Mouse (Mus musculus): ENCODE data around the gene Sc5d. TPM values are rescaled to one million over a fixed set of nuclear protein-coding genes. Genes with fewer than 3 reads are reported as not detected.
A peak's percentile ranks its signal among the peaks of the same experiment; 100 is the strongest.

Gene Sc5d
- polyA plus RNA-seq (2012; rRNA removed), result 32.9 and 73.6 TPM in 2 replicates

DNA sequence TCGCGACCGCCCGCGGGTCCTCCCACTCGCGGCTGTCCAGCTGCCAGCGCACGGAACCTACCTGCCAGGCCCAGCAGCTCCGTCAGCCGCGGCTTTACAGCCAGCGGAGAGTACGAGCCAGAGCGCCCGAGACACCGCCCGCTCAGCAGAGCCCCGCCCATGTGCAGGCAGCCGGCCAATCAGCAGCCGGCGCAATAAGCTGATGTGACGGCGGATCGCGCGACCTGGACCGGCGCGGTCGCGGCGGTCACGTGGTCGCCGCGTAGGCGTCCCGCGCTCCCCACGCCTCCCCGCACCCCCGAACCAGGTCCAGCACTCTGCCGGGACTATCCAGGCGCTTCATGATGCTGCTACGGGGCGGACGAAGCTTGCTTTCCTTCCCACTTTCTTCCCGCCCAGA, at the start of gene Sc5d:
Gene Sc5d (minus strand): TSS at position 112 of the 400 bp plus-strand sequence.
- peak; percentile 91 for DNase-seq

DNA sequence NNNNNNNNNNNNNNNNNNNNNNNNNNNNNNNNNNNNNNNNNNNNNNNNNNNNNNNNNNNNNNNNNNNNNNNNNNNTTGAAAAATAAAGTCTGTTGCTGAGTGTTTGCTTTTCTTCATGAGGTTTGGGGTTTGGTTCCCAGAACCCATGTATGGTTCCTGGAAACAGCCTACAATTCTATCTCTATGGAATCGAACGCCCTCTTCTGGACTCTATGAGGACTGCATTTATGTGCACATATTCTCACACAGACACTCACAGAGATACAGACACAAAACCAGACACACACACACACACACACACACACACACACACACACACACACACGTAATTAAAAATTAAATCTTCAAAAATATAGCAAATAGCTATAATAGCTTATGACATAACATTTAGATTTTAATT, 47.3 kb upstream of the Sc5d start:
- H3K4me3 ChIP-seq (replicated peaks; ENCODE audit: extremely low read depth, low read depth, low read length), result no peak overlapping the region
- H3K4me1 ChIP-seq (ENCODE audit: control insufficient read depth, insufficient read depth, low read length), result no peaks in the 10 kb centered on the region
- TF ChIP-seq POLR2A (IDR thresholded peaks at IDR 0.05; ENCODE audit: borderline replicate concordance, extremely low read depth, low read depth, low read length) (no peak), CTCF (IDR thresholded peaks at IDR 0.05; ENCODE audit: insufficient read depth, low read length) (no peak)
- WGBS, result 87% methylated on average over 3 of the region's 3 CpGs
- DNase-seq, result no peak

More for the DNA sequence above, at the start of gene Sc5d:
- Histone ChIP-seq H3K4me3 (replicated peaks; ENCODE audit: extremely low read depth, low read depth, low read length) (peak within 1 kb of the TSS; percentile 89), H3K4me1 (ENCODE audit: control insufficient read depth, insufficient read depth, low read length) (no peaks in the 10 kb centered on the region; the same call in 1 of the 2 replicates)
- no peak for TF ChIP-seq CTCF (IDR thresholded peaks at IDR 0.05; ENCODE audit: insufficient read depth, low read length)
- TF ChIP-seq POLR2A (IDR thresholded peaks at IDR 0.05; ENCODE audit: borderline replicate concordance, extremely low read depth, low read depth, low read length), result peak; percentile 43
- WGBS, result under 1% methylated on average over 49 of the region's 49 CpGs

DNA sequence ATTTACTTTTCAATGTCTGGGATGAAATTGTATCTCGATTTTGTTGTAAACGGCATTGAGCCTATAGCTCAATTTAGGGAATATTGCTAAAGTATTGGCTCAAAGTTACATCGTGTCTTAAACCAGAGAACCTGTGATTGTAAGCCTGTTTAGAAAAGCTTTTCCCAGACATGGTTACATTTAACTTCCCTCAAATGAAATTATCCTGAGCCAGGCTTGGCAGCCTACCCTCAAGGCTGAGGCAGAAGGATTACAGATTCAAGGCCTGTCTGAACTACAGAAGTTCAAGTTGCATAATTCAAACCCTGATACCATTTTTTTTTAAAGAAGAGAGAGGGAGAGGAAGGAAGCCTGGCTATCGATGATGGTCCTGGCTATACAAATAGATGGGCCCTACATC, 39.8 kb upstream of the Sc5d start:
- no peaks in the 10 kb centered on the region for H3K4me1 ChIP-seq (ENCODE audit: control insufficient read depth, insufficient read depth, low read length)
- WGBS, result 81% methylated on average over 4 of the region's 4 CpGs
- H3K4me3 ChIP-seq (replicated peaks; ENCODE audit: extremely low read depth, low read depth, low read length), result no peak overlapping the region
- TF ChIP-seq CTCF (IDR thresholded peaks at IDR 0.05; ENCODE audit: insufficient read depth, low read length), result no peak
- no peak for TF ChIP-seq POLR2A (IDR thresholded peaks at IDR 0.05; ENCODE audit: borderline replicate concordance, extremely low read depth, low read depth, low read length)
- no peak for DNase-seq

DNA sequence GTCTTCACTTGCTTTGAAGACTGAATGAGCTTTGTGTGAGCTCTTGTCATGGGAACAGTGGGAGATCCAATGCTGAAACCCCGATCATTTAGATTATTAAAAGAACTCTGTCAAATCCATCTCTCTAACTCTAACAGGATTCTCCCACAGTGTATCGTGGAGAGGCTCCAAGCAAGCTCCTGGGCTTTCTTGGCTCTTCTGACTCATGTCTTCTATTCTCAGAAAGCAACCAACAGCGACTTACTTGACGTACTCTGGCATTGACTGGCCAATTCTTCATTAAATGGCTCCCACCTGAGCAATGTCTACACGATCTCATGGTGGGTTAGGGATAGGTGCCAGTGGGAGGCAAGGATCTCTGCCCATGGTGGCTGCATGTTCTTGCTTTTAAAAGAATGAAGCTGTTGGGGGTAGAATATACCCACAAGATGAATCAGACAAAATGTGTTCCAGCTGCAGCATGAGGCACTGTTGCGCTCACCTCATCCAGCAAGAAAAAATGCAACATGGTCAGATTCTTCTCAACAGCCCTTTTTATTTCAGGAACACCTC, 37.1 kb upstream of the Sc5d start:
- no peak for TF ChIP-seq POLR2A (IDR thresholded peaks at IDR 0.05; ENCODE audit: borderline replicate concordance, extremely low read depth, low read depth, low read length)
- no peak for TF ChIP-seq CTCF (IDR thresholded peaks at IDR 0.05; ENCODE audit: insufficient read depth, low read length)
- Histone ChIP-seq H3K4me1 (ENCODE audit: control insufficient read depth, insufficient read depth, low read length) (no peaks in the 10 kb centered on the region), H3K4me3 (replicated peaks; ENCODE audit: extremely low read depth, low read depth, low read length) (no peak overlapping the region)
- no peak for DNase-seq
- 86% methylated on average over 6 of the region's 6 CpGs for WGBS

DNA sequence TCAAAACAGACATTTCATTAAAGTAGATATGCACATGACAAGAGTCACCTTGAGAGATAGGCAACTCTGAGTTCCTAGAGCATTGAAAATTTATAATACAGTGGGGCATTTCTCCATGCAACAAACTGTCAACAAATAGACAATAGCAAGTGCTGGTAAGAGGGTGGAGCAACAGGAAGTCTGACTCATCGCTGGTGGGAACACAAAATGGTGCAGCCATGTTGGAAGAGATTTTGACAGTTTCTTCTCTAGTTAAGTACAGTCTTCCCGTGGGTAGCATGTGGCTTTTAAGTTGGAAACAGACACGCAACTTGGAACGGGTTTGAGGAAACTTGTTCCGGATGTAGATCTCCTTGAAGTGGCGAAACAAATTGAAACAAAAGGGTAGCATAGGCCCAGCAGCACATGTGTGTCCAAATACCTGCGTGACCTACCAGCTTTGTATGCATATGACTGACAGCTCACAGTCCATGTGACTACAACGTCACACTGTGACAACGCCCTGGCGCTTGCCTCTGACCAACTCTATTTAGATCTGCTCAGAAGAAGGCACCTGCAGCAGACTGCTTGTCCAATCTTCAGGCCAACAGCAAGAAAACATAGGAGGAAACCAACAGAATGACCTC, 32.4 kb upstream of the Sc5d start:
- no peaks in the 10 kb centered on the region for H3K4me1 ChIP-seq (ENCODE audit: control insufficient read depth, insufficient read depth, low read length)
- DNase-seq, result no peak
- TF ChIP-seq POLR2A (IDR thresholded peaks at IDR 0.05; ENCODE audit: borderline replicate concordance, extremely low read depth, low read depth, low read length), result no peak
- TF ChIP-seq CTCF (IDR thresholded peaks at IDR 0.05; ENCODE audit: insufficient read depth, low read length), result no peak
- 82% methylated on average over 10 of the region's 10 CpGs for WGBS
- no peak overlapping the region for H3K4me3 ChIP-seq (replicated peaks; ENCODE audit: extremely low read depth, low read depth, low read length)

DNA sequence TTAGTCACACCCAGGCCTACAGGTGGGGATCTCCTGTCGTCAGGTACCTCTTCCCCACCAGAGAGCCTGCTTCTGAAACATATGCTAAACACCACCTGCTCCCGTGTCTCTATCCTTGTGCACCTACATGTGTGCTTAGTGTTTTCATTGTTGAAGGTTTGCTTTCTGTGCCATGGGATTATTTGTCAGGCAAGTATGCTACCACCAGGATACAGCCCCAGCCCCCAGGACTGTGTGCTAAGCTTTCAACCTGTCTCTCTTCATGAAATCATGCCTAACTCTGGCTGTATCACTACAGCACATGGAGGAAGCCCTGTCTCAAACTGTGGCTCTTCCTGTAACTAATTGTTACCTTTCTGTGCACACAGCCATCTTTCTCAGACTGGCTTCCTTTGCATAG, 30.1 kb upstream of the Sc5d start:
- Histone ChIP-seq H3K4me1 (ENCODE audit: control insufficient read depth, insufficient read depth, low read length) (no peaks in the 10 kb centered on the region), H3K4me3 (replicated peaks; ENCODE audit: extremely low read depth, low read depth, low read length) (no peak overlapping the region)
- WGBS, result 64% methylated on average over 2 of the region's 2 CpGs
- no peak for DNase-seq
- TF ChIP-seq POLR2A (IDR thresholded peaks at IDR 0.05; ENCODE audit: borderline replicate concordance, extremely low read depth, low read depth, low read length) (no peak), CTCF (IDR thresholded peaks at IDR 0.05; ENCODE audit: insufficient read depth, low read length) (no peak)

DNA sequence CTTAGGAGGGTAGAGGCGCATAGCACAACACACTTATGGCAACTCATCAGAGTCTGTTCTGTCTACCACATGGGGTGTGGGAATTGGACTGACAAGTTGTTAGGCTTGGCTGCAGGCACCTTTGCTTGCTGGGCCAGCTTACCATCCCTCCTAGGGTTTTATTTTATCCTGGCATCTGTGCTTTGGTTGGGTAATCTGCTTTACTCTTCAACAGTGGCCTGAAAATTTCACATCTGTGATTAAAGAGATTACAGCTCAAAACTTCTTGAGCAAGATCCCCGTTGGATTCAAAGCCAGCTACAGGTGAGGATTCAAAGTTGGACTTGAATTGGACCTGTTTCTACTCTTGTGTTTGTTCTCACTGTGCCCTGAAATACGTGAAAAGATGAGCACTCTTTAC, 29.5 kb upstream of the Sc5d start:
- WGBS, result 77% methylated on average over 3 of the region's 3 CpGs
- Histone ChIP-seq H3K4me1 (ENCODE audit: control insufficient read depth, insufficient read depth, low read length) (no peaks in the 10 kb centered on the region), H3K4me3 (replicated peaks; ENCODE audit: extremely low read depth, low read depth, low read length) (no peak overlapping the region)

DNA sequence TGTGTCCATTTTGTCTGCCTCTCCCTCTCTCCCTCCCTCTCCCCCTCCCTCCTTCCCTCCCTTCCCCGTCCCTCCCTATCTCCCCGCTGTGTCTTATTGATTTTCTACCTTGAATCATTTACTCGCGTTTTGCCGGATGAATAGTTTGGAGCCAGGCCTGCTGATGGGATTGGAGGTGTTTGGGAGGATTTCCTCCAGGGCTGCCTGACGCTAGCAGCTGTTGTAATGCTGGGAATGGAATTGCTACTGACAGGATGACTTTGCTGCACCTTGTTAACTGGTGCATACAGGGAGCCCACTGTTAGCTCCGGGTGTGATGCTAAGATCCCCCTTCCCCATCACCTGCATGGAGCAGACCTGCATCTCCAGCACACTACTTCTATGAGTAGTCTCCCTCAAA, 29.0 kb upstream of the Sc5d start:
- no peak for DNase-seq
- no peak overlapping the region for H3K4me3 ChIP-seq (replicated peaks; ENCODE audit: extremely low read depth, low read depth, low read length)
- TF ChIP-seq POLR2A (IDR thresholded peaks at IDR 0.05; ENCODE audit: borderline replicate concordance, extremely low read depth, low read depth, low read length) (no peak), CTCF (IDR thresholded peaks at IDR 0.05; ENCODE audit: insufficient read depth, low read length) (no peak)
- H3K4me1 ChIP-seq (ENCODE audit: control insufficient read depth, insufficient read depth, low read length), result no peaks in the 10 kb centered on the region
- WGBS, result 52% methylated on average over 7 of the region's 7 CpGs

More for the DNA sequence above, 29.5 kb upstream of the Sc5d start:
- DNase-seq, result no peak
- TF ChIP-seq CTCF (IDR thresholded peaks at IDR 0.05; ENCODE audit: insufficient read depth, low read length) (no peak), POLR2A (IDR thresholded peaks at IDR 0.05; ENCODE audit: borderline replicate concordance, extremely low read depth, low read depth, low read length) (no peak)

DNA sequence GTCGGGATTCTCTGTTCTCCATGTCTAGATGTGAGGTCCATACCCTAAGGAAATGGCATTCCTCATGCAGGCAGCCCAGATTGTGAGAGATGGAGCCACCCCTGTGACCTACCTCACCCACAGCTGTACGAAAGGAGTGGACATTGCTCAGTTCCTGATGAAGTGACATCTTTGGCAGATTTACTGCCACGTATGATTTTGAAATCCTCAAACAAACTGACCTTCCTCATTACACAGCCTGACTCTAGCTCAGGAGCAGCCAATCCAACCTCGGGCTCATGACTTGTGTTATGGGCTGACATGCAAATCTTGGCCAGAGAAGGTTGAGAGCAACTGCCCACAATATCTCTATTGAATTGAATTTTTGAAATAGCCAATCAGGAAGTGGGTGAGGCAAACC, 15.6 kb upstream of the Sc5d start:
- DNase-seq, result no peak
- Histone ChIP-seq H3K4me3 (replicated peaks; ENCODE audit: extremely low read depth, low read depth, low read length) (no peak overlapping the region), H3K4me1 (ENCODE audit: control insufficient read depth, insufficient read depth, low read length) (no peaks in the 10 kb centered on the region)
- WGBS, result 44% methylated on average over 4 of the region's 4 CpGs
- no peak for TF ChIP-seq CTCF (IDR thresholded peaks at IDR 0.05; ENCODE audit: insufficient read depth, low read length)
- TF ChIP-seq POLR2A (IDR thresholded peaks at IDR 0.05; ENCODE audit: borderline replicate concordance, extremely low read depth, low read depth, low read length), result no peak

DNA sequence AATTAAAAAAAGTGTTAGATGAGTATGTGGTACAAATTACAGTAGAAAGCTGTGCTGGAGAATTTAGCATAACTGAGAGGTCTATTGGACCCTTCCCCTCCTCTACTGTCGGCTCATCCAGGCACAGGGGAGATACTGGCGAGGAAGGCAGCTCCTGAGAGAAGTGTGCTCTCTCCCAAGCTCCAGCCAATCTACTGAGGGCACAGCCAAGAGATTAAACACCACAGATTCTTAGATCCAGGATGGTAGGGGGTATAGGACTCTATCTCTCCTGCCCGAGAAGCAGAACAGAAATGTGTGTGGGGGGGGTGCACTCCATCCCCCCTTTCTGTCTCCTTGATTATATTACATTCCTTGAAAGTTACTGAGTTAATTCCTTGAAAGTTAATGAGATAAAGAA, 14.0 kb upstream of the Sc5d start:
- Histone ChIP-seq H3K4me3 (replicated peaks; ENCODE audit: extremely low read depth, low read depth, low read length) (no peak overlapping the region), H3K4me1 (ENCODE audit: control insufficient read depth, insufficient read depth, low read length) (no peaks in the 10 kb centered on the region)
- no peak for DNase-seq
- no peak for TF ChIP-seq CTCF (IDR thresholded peaks at IDR 0.05; ENCODE audit: insufficient read depth, low read length)
- no peak for TF ChIP-seq POLR2A (IDR thresholded peaks at IDR 0.05; ENCODE audit: borderline replicate concordance, extremely low read depth, low read depth, low read length)
- WGBS, result 75% methylated on average over 3 of the region's 3 CpGs

Data from lung, adult 2 months (tissue).